Mouse (Mus musculus) midbrain, embryonic 10.5 days (tissue): ENCODE data around the gene Zyx. TPM values are rescaled to one million over a fixed set of nuclear protein-coding genes. Genes with fewer than 3 reads are reported as not detected.

Source experiments
- DNase-seq: peaks from one replicate; pipeline ENCODE4 v3.0.0-alpha.2; 2017; ENCODE audit warnings: low spot score
- H3K27ac ChIP-seq: fragments of 300-500 bp; sonication (generic); replicated peaks from 2 replicates; pipeline ENCODE4 v1.5.1; 2016; ENCODE audit warnings: mild to moderate bottlenecking
- H3K27me3 ChIP-seq: fragments of 300-500 bp; sonication (generic); 2 replicates; pipeline ENCODE4 v1.6.1; 2016; ENCODE audit warnings: low read depth, mild to moderate bottlenecking; ENCODE audit not compliant: poor library complexity, severe bottlenecking
- H3K36me3 ChIP-seq: fragments of 300-500 bp; sonication (generic); 2 replicates; pipeline ENCODE4 v1.6.1; 2016; ENCODE audit warnings: mild to moderate bottlenecking, moderate library complexity
- H3K4me1 ChIP-seq: fragments of 300-500 bp; sonication (generic); 2 replicates; pipeline ENCODE4 v1.6.1; 2016
- H3K4me3 ChIP-seq: fragments of 300-500 bp; sonication (generic); 2 replicates; pipeline ENCODE4 v1.5.1; 2016; ENCODE audit warnings: mild to moderate bottlenecking, moderate library complexity
- H3K9me3 ChIP-seq: fragments of 300-500 bp; sonication (generic); replicated peaks from 2 replicates; pipeline ENCODE4 v1.6.1; 2016; ENCODE audit warnings: mild to moderate bottlenecking
- WGBS: fragments of 180-500 bp; shearing (Covaris S2); methylation state at CpG from one replicate; pipeline ENCODE4 v1.1.7; 2016; 5-methylcytosine and 5-hydroxymethylcytosine counted together
- polyA plus RNA-seq: library from polyadenylated mRNA; unstranded; fragments of >200 nt; fragmentation: Nextera tagmentation; extraction: Ambion mirVana; gene quantifications from 2 replicates; pipeline ENCODE4 v1.2.1, GENCODE M21; 2016

The Zyx gene
- polyA plus RNA-seq, 1 experiment from 2014 or later, result 84.5 TPM

DNA sequence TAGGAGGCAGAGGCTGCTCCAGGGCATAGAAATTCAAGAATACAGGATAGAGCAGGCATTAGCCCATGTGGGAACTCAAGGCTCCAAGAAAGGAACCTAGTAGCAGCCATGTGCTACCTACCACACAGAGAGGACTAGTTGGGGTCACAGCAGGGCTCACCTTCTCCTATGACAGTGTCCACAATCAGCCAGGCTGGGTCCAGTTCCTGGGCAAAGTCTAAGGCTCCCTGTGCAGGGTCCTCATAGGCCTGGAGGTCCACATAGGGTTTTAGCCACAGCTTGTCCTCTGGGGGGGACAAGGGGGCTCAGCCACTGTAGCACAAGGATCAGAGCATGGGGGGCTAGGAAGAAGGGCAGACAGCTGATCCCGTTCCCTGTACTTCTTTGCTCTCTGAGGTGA lies 13.1 kb downstream of the Zyx start:
- Histone ChIP-seq H3K4me1 (peaks cover 13% of the 10 kb centered on the region; the same call in 1 of the 2 replicates), H3K27me3 (no peaks in the 10 kb centered on the region), H3K9me3 (no peaks in the 10 kb centered on the region), H3K36me3 (peaks cover 41% of the 10 kb centered on the region), H3K27ac (0 out of 2 replicates have a peak overlapping the region, but pooled peaks have one; percentile 18), H3K4me3 (no peak overlapping the region)
- WGBS, result 68% methylated on average over 1 of the region's 1 CpGs
- no peak for DNase-seq

DNA sequence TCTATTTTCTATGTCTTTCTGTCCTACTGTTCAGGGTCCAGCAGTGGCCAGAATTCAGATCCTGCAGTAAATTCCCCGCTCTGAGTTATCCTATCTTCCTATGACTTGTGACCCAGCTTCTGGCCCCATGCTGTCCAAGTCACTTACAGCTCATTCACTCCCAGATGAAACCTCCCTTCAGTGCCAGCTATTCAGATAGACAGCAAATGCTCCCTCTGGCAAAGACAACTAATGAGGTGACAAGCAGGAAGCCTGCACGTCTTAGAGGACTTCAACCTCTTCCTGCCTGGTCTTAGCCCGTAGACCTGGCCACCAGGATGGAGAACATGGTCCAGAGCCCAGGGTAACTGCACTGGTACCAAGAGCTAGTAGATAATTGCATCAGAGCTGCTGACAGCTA lies 13.5 kb downstream of the Zyx start:
- Histone ChIP-seq H3K27ac (no peak overlapping the region), H3K36me3 (peaks cover 36% of the 10 kb centered on the region), H3K4me1 (peaks cover 9% of the 10 kb centered on the region; the same call in 1 of the 2 replicates), H3K4me3 (no peak overlapping the region), H3K27me3 (no peaks in the 10 kb centered on the region), H3K9me3 (no peaks in the 10 kb centered on the region)
- WGBS, result 70% methylated on average over 3 of the region's 3 CpGs
- DNase-seq, result no peak

DNA sequence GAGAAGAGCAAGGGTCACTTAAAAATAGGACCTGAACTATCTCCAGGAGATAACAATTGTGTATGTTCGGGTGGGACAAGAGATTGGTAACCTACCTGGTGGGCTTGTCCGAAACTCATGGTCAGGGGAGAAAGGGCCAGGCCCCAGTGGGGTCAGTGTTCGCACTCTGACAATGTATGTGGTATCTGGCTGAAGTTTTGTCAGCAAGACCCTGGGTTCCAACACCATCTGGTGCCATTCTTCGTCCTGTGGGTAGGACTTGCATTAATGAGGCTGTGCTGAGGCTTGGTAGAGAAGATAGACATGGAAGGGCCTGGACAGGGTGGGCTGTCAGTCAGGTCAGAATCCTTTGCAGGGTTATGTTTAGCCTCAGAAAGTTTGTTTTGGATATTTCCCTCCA lies 14.6 kb downstream of the Zyx start:
- 90% methylated on average over 4 of the region's 4 CpGs for WGBS
- peaks cover 9% of the 10 kb centered on the region; the same call in 1 of the 2 replicates for H3K4me1 ChIP-seq
- H3K36me3 ChIP-seq, result peaks cover 25% of the 10 kb centered on the region
- no peak overlapping the region for H3K4me3 ChIP-seq
- no peaks in the 10 kb centered on the region for H3K27me3 ChIP-seq
- DNase-seq, result no peak
- H3K9me3 ChIP-seq, result no peaks in the 10 kb centered on the region
- H3K27ac ChIP-seq, result no peak overlapping the region

DNA sequence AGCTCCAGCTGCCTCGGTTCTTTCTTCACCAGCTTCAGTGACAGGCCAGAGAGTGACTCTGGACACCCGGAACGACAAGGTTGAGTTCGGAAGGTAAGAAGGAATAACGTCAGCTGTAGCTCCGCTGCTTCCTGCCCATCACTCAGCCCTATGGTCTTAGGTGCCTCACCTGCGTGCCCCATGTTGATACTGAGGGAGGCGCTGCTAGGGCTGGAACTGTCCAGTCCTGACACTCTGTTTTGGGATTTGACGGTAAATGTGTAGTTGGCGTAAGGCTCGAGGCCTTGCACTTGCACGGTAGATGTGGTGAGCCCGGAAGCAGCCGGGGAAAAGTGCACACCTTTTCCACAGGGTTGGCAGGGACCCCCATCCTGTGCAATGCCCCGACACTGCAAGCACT lies 15.2 kb downstream of the Zyx start:
- Histone ChIP-seq H3K9me3 (no peaks in the 10 kb centered on the region), H3K4me3 (no peak overlapping the region), H3K27ac (no peak overlapping the region), H3K4me1 (peaks cover 13% of the 10 kb centered on the region), H3K27me3 (no peaks in the 10 kb centered on the region), H3K36me3 (peaks cover 19% of the 10 kb centered on the region)
- WGBS, result 91% methylated on average over 15 of the region's 15 CpGs
- DNase-seq, result no peak

DNA sequence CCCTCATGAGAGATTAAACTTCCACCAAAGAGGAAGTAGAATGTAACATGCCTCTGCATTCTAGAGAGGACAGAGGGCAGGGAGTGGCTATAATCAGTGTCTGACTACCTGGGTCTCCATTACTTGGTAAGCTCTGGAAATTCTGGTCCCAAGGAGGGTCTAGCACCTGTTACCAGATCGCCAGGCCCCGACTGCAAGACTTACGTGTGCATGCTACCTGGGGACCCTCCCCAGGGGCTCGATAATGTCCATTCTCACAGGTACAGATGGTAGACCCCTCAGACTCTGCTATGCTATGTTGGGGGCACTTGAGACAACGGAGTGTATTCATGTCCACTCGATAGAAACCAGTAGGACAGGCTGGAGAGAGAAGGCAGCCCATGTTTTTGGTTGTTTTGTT lies 15.8 kb downstream of the Zyx start:
- WGBS, result 91% methylated on average over 6 of the region's 6 CpGs
- no peak for DNase-seq
- H3K9me3 ChIP-seq, result no peaks in the 10 kb centered on the region
- H3K36me3 ChIP-seq, result peaks cover 13% of the 10 kb centered on the region
- H3K4me3 ChIP-seq, result no peak overlapping the region
- H3K27me3 ChIP-seq, result no peaks in the 10 kb centered on the region
- H3K27ac ChIP-seq, result no peak overlapping the region
- peaks cover 19% of the 10 kb centered on the region for H3K4me1 ChIP-seq

DNA sequence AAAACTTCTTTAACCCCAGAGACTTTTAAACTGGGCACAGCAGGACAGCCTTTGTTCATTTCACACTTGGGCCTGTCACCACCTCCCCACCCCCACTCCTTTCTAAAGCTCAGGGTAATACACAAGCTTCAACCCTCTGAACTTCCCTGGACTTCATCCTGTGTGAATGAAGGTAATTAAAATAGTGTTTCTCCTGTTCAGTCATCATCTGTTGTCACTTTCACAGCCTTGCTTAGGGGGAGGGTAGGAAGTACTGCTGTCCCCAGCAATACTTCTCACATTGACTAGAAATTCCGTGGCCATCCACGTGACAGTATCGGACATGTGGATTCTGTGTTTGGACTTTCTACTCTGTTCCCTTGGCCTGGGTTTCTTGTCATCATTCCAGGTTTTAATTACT lies 20.4 kb downstream of the Zyx start:
- H3K9me3 ChIP-seq, result no peaks in the 10 kb centered on the region
- WGBS, result 9% methylated on average over 3 of the region's 3 CpGs
- no peak overlapping the region for H3K4me3 ChIP-seq
- 0 out of 2 replicates have a peak overlapping the region, but pooled peaks have one; percentile 17 for H3K27ac ChIP-seq
- peaks cover 39% of the 10 kb centered on the region for H3K27me3 ChIP-seq
- no peak for DNase-seq
- no peaks in the 10 kb centered on the region for H3K36me3 ChIP-seq
- H3K4me1 ChIP-seq, result peaks cover 48% of the 10 kb centered on the region

DNA sequence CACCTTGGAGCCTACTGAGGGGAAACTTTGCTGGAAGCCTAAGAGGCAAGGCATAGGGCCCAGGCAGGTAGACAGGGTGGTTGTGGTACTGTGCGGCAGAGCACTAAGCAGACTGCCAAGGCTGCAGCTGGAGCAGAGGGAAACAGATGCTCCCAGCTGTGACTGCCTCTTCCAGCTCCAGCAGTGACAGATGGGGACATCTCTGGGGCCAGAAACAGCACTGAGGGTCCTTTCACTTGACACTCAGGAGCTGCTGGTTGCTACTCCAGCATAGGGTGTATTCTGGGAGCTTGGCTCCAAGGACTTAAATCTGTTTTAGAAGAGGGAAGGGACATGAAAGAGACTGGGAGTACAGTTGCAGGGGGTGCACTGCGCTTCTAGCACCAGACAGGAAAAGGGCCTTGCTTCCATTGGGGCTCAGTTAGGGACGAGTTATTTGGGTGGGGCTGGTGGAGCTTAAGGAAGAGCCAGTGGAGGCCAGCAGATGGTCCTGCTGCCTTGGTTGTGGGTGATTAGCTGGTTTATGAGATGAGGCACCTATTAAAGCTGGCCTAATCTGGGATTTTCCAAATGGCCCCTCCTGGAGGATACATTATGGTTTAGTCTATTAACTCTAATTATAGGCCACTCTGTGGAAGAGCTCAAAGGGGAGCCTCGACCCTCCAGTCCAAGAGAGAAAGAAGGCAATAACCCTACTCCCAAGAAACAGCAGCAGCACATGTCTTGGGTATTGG lies 21.4 kb downstream of the Zyx start:
- Histone ChIP-seq H3K27me3 (peaks cover 49% of the 10 kb centered on the region), H3K4me1 (peaks cover 49% of the 10 kb centered on the region), H3K4me3 (no peak overlapping the region), H3K27ac (0 out of 2 replicates have a peak overlapping the region, but pooled peaks have one; percentile 19), H3K9me3 (no peaks in the 10 kb centered on the region), H3K36me3 (no peaks in the 10 kb centered on the region)
- WGBS, result 35% methylated on average over 4 of the region's 4 CpGs
- DNase-seq, result no peak

DNA sequence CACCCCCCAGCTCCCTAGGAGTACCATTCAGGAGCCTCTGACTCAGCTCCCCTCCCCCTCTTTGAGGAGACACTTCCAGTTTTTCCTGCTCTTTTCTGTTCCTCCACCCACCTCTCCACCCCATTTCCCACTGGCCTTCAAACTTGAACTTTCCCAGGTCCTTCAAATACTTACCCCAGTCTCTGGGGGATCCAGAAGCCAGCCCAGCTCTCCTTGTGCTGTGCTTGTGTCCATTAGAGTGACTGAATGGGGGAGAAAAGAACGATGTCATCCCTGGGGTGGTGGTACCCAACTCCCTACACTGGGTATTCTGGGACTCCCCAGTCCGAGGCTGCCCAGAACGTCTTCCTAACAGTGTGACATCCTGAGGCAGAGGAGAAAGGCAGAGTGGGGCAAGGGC lies 22.6 kb downstream of the Zyx start:
- no peak for DNase-seq
- WGBS, result 7% methylated on average over 3 of the region's 3 CpGs
- Histone ChIP-seq H3K4me1 (peaks cover 57% of the 10 kb centered on the region), H3K4me3 (no peak overlapping the region), H3K27me3 (peaks cover 60% of the 10 kb centered on the region), H3K36me3 (no peaks in the 10 kb centered on the region), H3K9me3 (no peaks in the 10 kb centered on the region), H3K27ac (no peak overlapping the region)

DNA sequence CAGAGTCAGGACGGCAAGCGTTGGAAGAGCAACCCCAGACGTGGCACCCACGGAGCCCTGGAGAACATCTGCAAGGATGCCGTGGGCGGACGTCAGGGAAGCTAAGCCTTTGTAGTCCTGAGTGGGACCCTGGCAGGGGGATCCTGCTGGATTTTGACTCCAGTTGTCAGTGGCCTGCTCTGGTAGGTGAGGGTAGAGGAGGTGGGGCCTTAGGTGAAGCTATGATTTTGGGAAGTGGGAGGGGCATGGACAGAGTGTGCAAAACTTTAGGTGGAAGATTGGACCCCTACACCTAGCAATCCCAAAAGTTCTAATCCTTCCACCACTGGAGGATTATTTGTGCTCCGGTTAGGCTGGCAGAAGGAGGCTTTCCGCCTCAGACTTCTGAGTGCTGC lies 23.0 kb downstream of the Zyx start:
- Histone ChIP-seq H3K9me3 (no peaks in the 10 kb centered on the region), H3K4me1 (peaks cover 57% of the 10 kb centered on the region), H3K27me3 (peaks cover 60% of the 10 kb centered on the region), H3K4me3 (peak overlapping the region; percentile 68), H3K27ac (0 out of 2 replicates have a peak overlapping the region, but pooled peaks have one; percentile 76), H3K36me3 (no peaks in the 10 kb centered on the region)
- no peak for DNase-seq
- 19% methylated on average over 9 of the region's 9 CpGs for WGBS

DNA sequence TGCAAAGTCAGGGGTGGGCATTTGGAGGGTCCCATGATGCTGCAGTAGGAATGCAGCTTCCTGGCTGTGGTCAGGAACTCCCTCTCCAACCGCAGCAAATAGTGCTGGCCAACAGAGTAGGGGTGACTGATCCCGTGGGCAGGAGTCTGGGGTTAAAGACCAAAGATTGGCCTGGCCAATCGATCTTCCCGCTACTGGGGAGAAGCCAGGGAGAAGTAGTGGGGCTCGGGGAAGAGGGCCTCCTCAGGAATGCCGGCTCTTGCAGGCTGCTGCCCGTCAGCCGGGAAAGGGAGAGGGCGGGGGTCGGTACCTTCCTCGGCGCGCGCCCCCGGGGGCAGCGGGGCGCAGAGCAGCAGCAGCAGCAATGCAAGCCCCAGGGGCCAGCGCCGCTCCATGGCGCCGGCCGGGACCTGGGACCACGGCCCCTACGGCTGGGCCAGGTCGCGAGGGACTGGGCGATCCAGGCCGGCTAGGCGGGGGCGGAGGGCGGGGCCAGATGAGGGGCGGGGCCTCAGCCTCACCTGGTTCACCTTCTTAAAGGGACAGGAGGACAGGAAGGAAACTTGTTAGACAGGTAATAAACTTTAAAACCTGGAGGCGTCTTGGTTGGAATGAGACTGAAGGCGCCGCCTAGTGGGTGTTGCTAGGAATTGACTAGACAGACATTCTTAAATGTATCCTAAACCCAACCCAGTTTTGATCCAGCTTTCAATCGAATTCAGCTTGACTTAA lies 23.6 kb downstream of the Zyx start, which contains the start of gene Epha1:
Gene Epha1, minus strand, starts transcription at position 453 of the 732 bp plus-strand sequence.
- DNase-seq, result peak; percentile 69
- Histone ChIP-seq H3K9me3 (no peaks in the 10 kb centered on the region), H3K36me3 (no peaks in the 10 kb centered on the region), H3K4me3 (peak within 1 kb of the TSS; percentile 68), H3K27ac (peak within 1 kb of the TSS; percentile 76), H3K4me1 (peaks cover 57% of the 10 kb centered on the region), H3K27me3 (peaks cover 60% of the 10 kb centered on the region)
- WGBS, result under 1% methylated on average over 36 of the region's 36 CpGs

DNA sequence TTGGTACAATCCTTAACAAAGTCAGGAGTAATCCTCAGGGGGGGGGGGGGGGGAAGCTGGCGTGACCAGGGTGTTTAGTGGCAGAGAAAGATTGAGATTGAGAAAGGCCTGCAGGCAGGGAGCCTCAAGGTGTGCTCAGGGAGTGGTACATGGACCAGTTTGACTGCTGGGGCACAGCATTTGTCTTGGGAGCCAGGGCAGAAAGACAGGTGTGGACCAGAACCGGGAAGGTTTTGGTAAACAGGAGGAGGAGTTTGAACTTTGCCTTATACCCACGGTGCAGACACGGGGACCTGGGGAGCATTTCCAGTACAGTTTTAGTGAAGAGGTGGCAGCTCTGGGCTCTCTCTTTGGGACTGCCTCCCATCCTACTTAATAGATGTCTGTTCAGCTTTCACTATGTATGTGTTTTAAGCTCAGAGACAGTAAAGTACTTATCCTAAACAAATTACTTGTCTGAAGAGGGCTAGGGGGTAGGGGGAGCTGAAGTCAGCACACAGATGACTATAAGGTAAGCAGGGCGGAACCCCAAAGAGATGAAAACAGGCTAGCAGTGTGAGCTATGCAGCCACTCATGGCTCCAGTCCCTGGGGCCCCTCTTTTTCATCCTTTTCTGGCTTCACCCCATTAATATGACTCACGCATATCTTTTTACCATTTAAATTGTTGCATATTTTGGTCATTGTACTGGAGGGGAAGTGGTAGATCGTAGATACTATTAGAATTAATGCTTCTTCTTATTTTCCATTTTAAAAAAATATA lies 24.4 kb downstream of the Zyx start:
- Histone ChIP-seq H3K27ac (no peak overlapping the region), H3K36me3 (no peaks in the 10 kb centered on the region), H3K9me3 (no peaks in the 10 kb centered on the region), H3K27me3 (peaks cover 65% of the 10 kb centered on the region), H3K4me1 (peaks cover 57% of the 10 kb centered on the region), H3K4me3 (peak overlapping the region; percentile 68)
- no peak for DNase-seq
- 40% methylated on average over 7 of the region's 7 CpGs for WGBS

DNA sequence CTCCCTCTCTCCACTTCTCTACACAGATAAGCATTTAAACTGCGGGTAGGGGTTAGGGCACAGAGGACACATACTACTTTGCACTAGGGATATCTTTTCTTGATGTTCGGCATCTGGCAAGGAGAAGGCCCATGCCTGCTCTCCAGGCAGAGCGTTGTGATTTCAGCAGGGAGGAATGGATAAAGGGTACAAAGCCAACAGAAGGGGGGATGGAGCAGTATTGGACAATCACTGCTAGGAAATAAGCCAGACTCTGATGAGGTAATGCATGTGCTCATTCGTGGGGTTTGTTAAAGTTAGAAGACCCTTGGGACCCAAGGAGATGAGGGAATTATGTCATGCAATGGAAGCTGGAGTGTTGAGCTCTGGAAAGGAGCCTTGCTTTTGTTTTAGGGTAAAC lies 25.3 kb downstream of the Zyx start:
- WGBS, result 84% methylated on average over 4 of the region's 4 CpGs
- no peaks in the 10 kb centered on the region for H3K36me3 ChIP-seq
- no peak overlapping the region for H3K4me3 ChIP-seq
- no peak for DNase-seq
- no peak overlapping the region for H3K27ac ChIP-seq
- H3K9me3 ChIP-seq, result no peaks in the 10 kb centered on the region
- H3K27me3 ChIP-seq, result peaks cover 72% of the 10 kb centered on the region
- peaks cover 51% of the 10 kb centered on the region for H3K4me1 ChIP-seq
